Mouse (Mus musculus) heart, postnatal 0 days (tissue): ENCODE measurements around the gene Thada. TPM values are rescaled to one million over a fixed set of nuclear protein-coding genes. Genes with fewer than 3 reads are reported as not detected.
A peak's percentile ranks its signal among the peaks of the same experiment; 100 is the strongest.

Experiments used
- ATAC-seq: fragments of 200-750 bp; cut with Nextera tagmentation; 2 replicates; pipeline ENCODE4 v1.8.0; 2017; ENCODE audit warnings: low read depth, moderate number of reproducible peaks, moderate library complexity; ENCODE audit not compliant: insufficient read depth
- DNase-seq: peaks from one replicate; pipeline ENCODE4 v3.0.0-alpha.2; 2016; ENCODE audit warnings: low spot score
- H3K27ac ChIP-seq: fragments of 300-500 bp; sonication (generic); 2 replicates; pipeline ENCODE4 v1.5.1; 2014; ENCODE audit warnings: low read depth, mild to moderate bottlenecking
- H3K27me3 ChIP-seq: fragments of 300-500 bp; sonication (generic); 2 replicates; pipeline ENCODE4 v1.6.1; 2014; ENCODE audit warnings: low read length, mixed read lengths; ENCODE audit not compliant: control insufficient read depth, insufficient read depth
- H3K36me3 ChIP-seq: fragments of 300-500 bp; sonication (generic); replicated peaks from 2 replicates; pipeline ENCODE4 v1.6.1; 2014; ENCODE audit warnings: low read length, mixed read lengths; ENCODE audit not compliant: control insufficient read depth, insufficient read depth
- H3K4me1 ChIP-seq: fragments of 300-500 bp; sonication (generic); 2 replicates; pipeline ENCODE4 v1.6.1; 2014; ENCODE audit warnings: antibody characterized with exemption; ENCODE audit not compliant: control insufficient read depth, insufficient read depth
- H3K4me2 ChIP-seq: fragments of 300-500 bp; sonication (generic); 2 replicates; pipeline ENCODE4 v1.6.1; 2014; ENCODE audit warnings: low read depth, mild to moderate bottlenecking, low read length, moderate library complexity
- H3K4me3 ChIP-seq: fragments of 300-500 bp; sonication (generic); 2 replicates; pipeline ENCODE4 v1.5.1; 2014; ENCODE audit warnings: low read depth, low read length
- H3K9ac ChIP-seq: fragments of 300-500 bp; sonication (generic); replicated peaks from 2 replicates; pipeline ENCODE4 v1.6.1; 2014; ENCODE audit warnings: low read depth, low read length, mixed read lengths
- H3K9me3 ChIP-seq: fragments of 300-500 bp; sonication (generic); replicated peaks from 2 replicates; pipeline ENCODE4 v1.6.1; 2016; ENCODE audit warnings: low read length; ENCODE audit not compliant: control insufficient read depth
- CTCF ChIP-seq: IDR thresholded peaks from 2 replicates; pipeline ENCODE4 v1.5.1; 2016; ENCODE audit warnings: antibody characterized with exemption, control low read depth, low read depth
- EP300 ChIP-seq: IDR thresholded peaks from 2 replicates; pipeline ENCODE4 v1.6.1; 2016; ENCODE audit warnings: antibody characterized with exemption, low read depth
- WGBS: fragments of 180-500 bp; shearing (Covaris S2); extraction: QIAGEN DNeasy Blood & Tissue Kit; methylation state at CpG from one replicate; pipeline ENCODE4 v1.1.7; 2014; 5-methylcytosine and 5-hydroxymethylcytosine counted together
- polyA plus RNA-seq: library from polyadenylated mRNA; unstranded; fragments of >200 nt; fragmentation: Nextera tagmentation; extraction: Ambion mirVana; gene quantifications from 2 replicates; pipeline ENCODE4 v1.2.1, GENCODE M21; 2015
- total RNA-seq: library from RNA; depleted of rRNA; stranded (reverse); fragments of >200 nt; gene quantifications from 2 replicates; pipeline ENCODE4 v1.2.3, GENCODE M21; 2014; ENCODE audit warnings: low replicate concordance

Gene Thada
- total and polyA plus RNA-seq, 2 experiments from 2014 or later: 2.4 to 12.6 TPM

DNA sequence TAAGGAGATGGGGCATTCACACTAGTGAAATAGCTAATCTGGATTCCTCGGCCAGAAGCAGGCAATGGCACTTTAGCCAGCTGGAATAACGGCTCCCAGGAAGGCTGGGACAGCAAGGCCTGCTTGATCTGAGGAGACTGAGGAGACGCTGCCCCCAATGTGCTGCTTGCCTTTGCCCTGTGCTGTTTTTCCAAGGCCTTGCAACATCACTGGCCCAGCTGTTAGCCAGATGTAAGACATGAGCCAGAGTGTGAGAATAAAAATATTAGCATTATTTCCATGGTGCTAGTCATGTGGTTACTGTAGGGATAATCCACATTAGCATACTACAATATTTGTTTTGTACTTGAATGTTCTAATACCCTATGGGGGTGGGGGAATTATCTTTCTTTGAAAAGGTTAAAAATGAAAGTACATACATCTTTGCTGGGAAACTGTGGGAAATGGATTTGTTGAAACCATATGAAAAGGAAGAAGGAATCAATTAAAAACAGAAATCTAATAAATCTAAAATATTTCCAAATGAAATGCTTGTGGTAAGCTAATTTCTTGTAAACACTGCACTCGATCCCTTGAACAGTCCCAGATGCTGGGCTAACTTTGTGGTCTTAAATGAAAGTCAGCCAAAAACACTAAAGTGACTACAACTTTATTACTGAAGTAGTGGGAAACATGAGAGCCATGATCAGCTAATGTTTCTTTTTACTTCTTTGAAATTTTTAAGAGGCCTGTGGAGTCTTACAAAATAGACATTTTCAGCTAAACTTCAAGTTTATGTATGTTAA, 43.8 kb downstream of the Thada start:
- Histone ChIP-seq H3K4me3 (no peak overlapping the region), H3K27ac (no peak overlapping the region), H3K36me3 (peaks cover 44% of the 10 kb centered on the region), H3K4me2 (no peak overlapping the region), H3K9ac (no peak overlapping the region), H3K4me1 (no peaks in the 10 kb centered on the region), H3K9me3 (no peaks in the 10 kb centered on the region), H3K27me3 (no peaks in the 10 kb centered on the region)
- no peak for TF ChIP-seq EP300
- TF ChIP-seq CTCF: no peak
- 68% methylated on average over 4 of the region's 4 CpGs for WGBS
- no peak for DNase-seq
- ATAC-seq: no peak

- Histone ChIP-seq H3K36me3 (peaks cover 36% of the 10 kb centered on the region), H3K4me2 (no peak overlapping the region), H3K9me3 (no peaks in the 10 kb centered on the region), H3K9ac (no peak overlapping the region), H3K4me3 (no peak overlapping the region), H3K4me1 (no peaks in the 10 kb centered on the region), H3K27me3 (no peaks in the 10 kb centered on the region), H3K27ac (no peak overlapping the region)
- WGBS: 94% methylated on average over 4 of the region's 4 CpGs
- DNase-seq (no peak), ATAC-seq (no peak)
- TF ChIP-seq CTCF: peak; percentile 37
- TF ChIP-seq EP300: no peak
Observed at GRCm38 (mm10) chr17:84421042-84421441, 45.0 kb downstream of the Thada start.

GRCm38 (mm10) chr17:84420276-84420639, 45.7 kb downstream of the Thada start:
- ATAC-seq (no peak), DNase-seq (no peak)
- H3K4me1 ChIP-seq: no peaks in the 10 kb centered on the region
- peaks cover 31% of the 10 kb centered on the region for H3K36me3 ChIP-seq
- no peaks in the 10 kb centered on the region for H3K27me3 ChIP-seq
- H3K4me2 ChIP-seq: no peak overlapping the region
- peak overlapping the region; percentile 47; the same call in 1 of the 2 replicates for H3K27ac ChIP-seq
- H3K9me3 ChIP-seq: no peaks in the 10 kb centered on the region
- WGBS: 58% methylated on average over 3 of the region's 3 CpGs
- no peak for TF ChIP-seq EP300
- TF ChIP-seq CTCF: no peak
- no peak overlapping the region for H3K9ac ChIP-seq
- no peak overlapping the region for H3K4me3 ChIP-seq

GRCm38 (mm10) chr17:84419326-84420275, 46.4 kb downstream of the Thada start:
- H3K4me1 ChIP-seq: no peaks in the 10 kb centered on the region
- WGBS: 50% methylated on average over 11 of the region's 11 CpGs
- no peak for TF ChIP-seq EP300
- no peak for TF ChIP-seq CTCF
- H3K4me2 ChIP-seq: no peak overlapping the region; the same call in 1 of the 2 replicates
- peaks cover 24% of the 10 kb centered on the region for H3K36me3 ChIP-seq
- H3K9ac ChIP-seq: no peak overlapping the region
- ATAC-seq (no peak), DNase-seq (peak; percentile 38)
- no peaks in the 10 kb centered on the region for H3K9me3 ChIP-seq
- peak overlapping the region; percentile 47; the same call in 1 of the 2 replicates for H3K27ac ChIP-seq
- H3K27me3 ChIP-seq: no peaks in the 10 kb centered on the region
- no peak overlapping the region for H3K4me3 ChIP-seq

DNA sequence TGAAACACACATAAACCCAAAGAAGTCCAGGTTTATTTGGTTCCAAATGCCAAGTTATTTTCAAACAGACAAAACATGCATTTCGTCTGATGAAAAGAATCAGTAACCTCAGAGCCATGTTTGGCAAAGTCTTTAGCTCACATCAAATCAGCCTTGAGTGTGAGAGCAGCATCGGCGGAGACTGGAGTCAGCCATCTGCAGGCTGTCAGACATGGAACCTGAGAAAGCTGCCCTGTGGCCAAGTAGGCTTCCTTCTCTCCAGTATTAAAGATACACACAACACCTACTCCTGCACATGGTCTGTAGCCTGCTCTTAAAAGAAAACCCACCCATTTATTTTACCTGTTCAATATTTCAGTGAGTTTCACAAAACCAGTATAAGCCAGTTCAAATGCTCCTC, 50.1 kb downstream of the Thada start:
- H3K4me2 ChIP-seq: no peak overlapping the region
- ATAC-seq (no peak), DNase-seq (no peak)
- H3K36me3 ChIP-seq: peaks cover 20% of the 10 kb centered on the region
- H3K9me3 ChIP-seq: no peaks in the 10 kb centered on the region
- H3K27ac ChIP-seq: no peak overlapping the region
- WGBS: 83% methylated on average over 3 of the region's 3 CpGs
- no peak overlapping the region for H3K4me3 ChIP-seq
- TF ChIP-seq EP300: no peak
- TF ChIP-seq CTCF: no peak
- H3K27me3 ChIP-seq: no peaks in the 10 kb centered on the region
- H3K9ac ChIP-seq: no peak overlapping the region
- no peaks in the 10 kb centered on the region for H3K4me1 ChIP-seq
